Mouse (Mus musculus) hindbrain, embryonic 16.5 days (tissue): ENCODE results near the gene Atp2b2. TPM values are rescaled to one million over a fixed set of nuclear protein-coding genes. Genes with fewer than 3 reads are reported as not detected.
"Not testable (repeated sequence)": the region's sequence is repeated elsewhere in the genome, so short reads cannot be mapped to it uniquely, and the experiment has no call there.

ENCODE experiments used
- ATAC-seq: fragments of 200-750 bp; cut with Nextera tagmentation; 2 replicates; pipeline ENCODE4 v1.8.0; 2017; ENCODE audit warnings: moderate TSS enrichment, moderate library complexity
- H3K27ac ChIP-seq: fragments of 300-500 bp; sonication (generic); 2 replicates; pipeline ENCODE4 v1.5.1; 2014; ENCODE audit warnings: low read depth, mild to moderate bottlenecking, control low read depth, low read length, moderate library complexity
- H3K27me3 ChIP-seq: fragments of 300-500 bp; sonication (generic); replicated peaks from 2 replicates; pipeline ENCODE4 v1.6.1; 2014; ENCODE audit warnings: low read length; ENCODE audit not compliant: control insufficient read depth, insufficient read depth
- H3K36me3 ChIP-seq: fragments of 300-500 bp; sonication (generic); 2 replicates; pipeline ENCODE4 v1.6.1; 2014; ENCODE audit warnings: mild to moderate bottlenecking, low read length, moderate library complexity, mixed read lengths; ENCODE audit not compliant: control insufficient read depth, insufficient read depth
- H3K4me1 ChIP-seq: fragments of 300-500 bp; sonication (generic); 2 replicates; pipeline ENCODE4 v1.6.1; 2014; ENCODE audit warnings: low read depth, low read length; ENCODE audit not compliant: control insufficient read depth, insufficient read depth
- H3K4me2 ChIP-seq: fragments of 300-500 bp; sonication (generic); 2 replicates; pipeline ENCODE4 v1.6.1; 2014; ENCODE audit warnings: mild to moderate bottlenecking, low read length, control low read depth, moderate library complexity
- H3K4me3 ChIP-seq: fragments of 300-500 bp; sonication (generic); 2 replicates; pipeline ENCODE4 v1.5.1; 2014; ENCODE audit warnings: mild to moderate bottlenecking, low read length, control low read depth, moderate library complexity
- H3K9ac ChIP-seq: fragments of 300-500 bp; sonication (generic); 2 replicates; pipeline ENCODE4 v1.6.1; 2014; ENCODE audit warnings: low read depth, mild to moderate bottlenecking, control low read depth, low read length, moderate library complexity
- H3K9me3 ChIP-seq: fragments of 300-500 bp; sonication (generic); 2 replicates; pipeline ENCODE4 v1.6.1; 2014; ENCODE audit warnings: mild to moderate bottlenecking, low read length, moderate library complexity; ENCODE audit not compliant: control insufficient read depth
- WGBS: fragments of 180-500 bp; shearing (Covaris S2); extraction: QIAGEN DNeasy Blood & Tissue Kit; methylation state at CpG from one replicate; pipeline ENCODE4 v1.1.7; 2014; 5-methylcytosine and 5-hydroxymethylcytosine counted together
- polyA plus RNA-seq: library from polyadenylated mRNA; unstranded; fragments of >200 nt; fragmentation: Nextera tagmentation; extraction: Ambion mirVana; gene quantifications from 2 replicates; pipeline ENCODE4 v1.2.1, GENCODE M21; 2015

Atp2b2 gene
- polyA plus RNA-seq, 1 experiment from 2014 or later = 42.3 TPM

DNA sequence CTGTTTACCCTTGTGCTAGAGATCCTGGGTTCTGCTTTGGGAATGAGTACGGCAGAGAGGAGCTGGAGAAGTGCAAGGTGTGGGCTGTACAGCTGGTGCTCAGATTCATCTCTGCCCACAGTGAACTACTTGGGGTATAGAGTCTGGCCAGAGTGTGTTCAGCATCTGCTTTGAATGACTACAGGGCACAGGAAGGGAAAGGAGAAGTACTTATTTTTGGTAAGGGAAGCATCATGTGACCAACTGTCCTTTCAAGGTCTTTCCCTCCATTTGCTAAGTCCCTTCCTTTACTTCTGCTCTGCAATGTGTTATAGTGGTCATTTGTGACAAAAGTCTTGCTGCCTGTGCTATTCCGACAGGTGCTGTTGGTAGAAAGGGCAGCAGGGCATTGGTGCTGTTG lies 328.1 kb downstream of the Atp2b2 start:
- Histone ChIP-seq H3K9me3 (no peaks in the 10 kb centered on the region), H3K4me1 (no peaks in the 10 kb centered on the region), H3K36me3 (peaks cover 52% of the 10 kb centered on the region), H3K27me3 (no peaks in the 10 kb centered on the region), H3K4me2 (no peak overlapping the region), H3K27ac (no peak overlapping the region), H3K4me3 (no peak overlapping the region), H3K9ac (no peak overlapping the region)
- ATAC-seq = no peak
- WGBS = 89% methylated on average over 2 of the region's 2 CpGs

DNA sequence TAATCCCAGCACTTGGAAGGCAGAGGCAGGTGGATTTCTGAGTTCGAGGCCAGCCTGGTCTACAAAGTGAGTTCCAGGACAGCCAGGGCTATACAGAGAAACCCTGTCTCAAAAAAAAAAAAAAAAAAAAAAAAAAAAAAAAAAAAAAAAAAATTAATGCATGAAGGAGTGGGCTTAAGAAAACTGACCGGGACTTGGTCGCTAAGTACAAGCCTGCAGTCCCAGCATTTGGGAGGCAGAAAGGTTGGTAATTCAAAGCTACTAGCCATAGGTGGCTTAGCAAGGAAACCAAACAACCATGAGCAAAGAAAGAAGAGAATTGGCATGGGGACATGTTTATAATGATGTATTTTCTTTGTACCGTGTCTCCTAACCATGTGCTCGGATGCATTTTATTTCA lies 329.0 kb downstream of the Atp2b2 start:
- 97% methylated on average over 5 of the region's 5 CpGs for WGBS
- H3K27me3 ChIP-seq, H3K4me3 ChIP-seq, H3K27ac ChIP-seq, H3K9ac ChIP-seq, ATAC-seq, H3K4me2 ChIP-seq, H3K4me1 ChIP-seq, H3K9me3 ChIP-seq: not testable (repeated sequence)
- peaks cover 55% of the 10 kb centered on the region for H3K36me3 ChIP-seq

DNA sequence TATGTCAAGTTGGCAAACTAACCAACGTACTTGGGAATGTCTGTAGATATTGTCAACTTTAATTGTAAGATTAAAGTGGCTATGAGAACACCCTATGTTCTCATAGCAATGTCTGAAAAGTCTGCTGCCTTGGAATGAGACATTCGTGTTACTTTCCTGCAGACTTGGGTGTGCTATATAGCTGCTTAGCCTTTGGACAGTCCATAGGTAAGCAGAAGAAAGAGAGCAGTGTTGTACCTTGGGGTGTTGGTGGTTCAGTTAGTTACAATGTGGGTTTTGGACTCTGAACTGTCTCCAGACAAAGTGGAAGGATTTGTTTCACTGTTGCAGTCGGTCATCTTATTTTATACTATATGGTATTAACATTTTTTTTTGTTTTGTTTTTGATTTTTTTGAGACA lies 329.7 kb downstream of the Atp2b2 start:
- Histone ChIP-seq H3K4me2 (no peak overlapping the region), H3K27me3 (no peaks in the 10 kb centered on the region), H3K36me3 (peaks cover 58% of the 10 kb centered on the region), H3K9ac (no peak overlapping the region), H3K4me1 (no peaks in the 10 kb centered on the region), H3K4me3 (no peak overlapping the region), H3K27ac (no peak overlapping the region), H3K9me3 (no peaks in the 10 kb centered on the region)
- WGBS = 93% methylated on average over 3 of the region's 3 CpGs
- ATAC-seq = no peak

DNA sequence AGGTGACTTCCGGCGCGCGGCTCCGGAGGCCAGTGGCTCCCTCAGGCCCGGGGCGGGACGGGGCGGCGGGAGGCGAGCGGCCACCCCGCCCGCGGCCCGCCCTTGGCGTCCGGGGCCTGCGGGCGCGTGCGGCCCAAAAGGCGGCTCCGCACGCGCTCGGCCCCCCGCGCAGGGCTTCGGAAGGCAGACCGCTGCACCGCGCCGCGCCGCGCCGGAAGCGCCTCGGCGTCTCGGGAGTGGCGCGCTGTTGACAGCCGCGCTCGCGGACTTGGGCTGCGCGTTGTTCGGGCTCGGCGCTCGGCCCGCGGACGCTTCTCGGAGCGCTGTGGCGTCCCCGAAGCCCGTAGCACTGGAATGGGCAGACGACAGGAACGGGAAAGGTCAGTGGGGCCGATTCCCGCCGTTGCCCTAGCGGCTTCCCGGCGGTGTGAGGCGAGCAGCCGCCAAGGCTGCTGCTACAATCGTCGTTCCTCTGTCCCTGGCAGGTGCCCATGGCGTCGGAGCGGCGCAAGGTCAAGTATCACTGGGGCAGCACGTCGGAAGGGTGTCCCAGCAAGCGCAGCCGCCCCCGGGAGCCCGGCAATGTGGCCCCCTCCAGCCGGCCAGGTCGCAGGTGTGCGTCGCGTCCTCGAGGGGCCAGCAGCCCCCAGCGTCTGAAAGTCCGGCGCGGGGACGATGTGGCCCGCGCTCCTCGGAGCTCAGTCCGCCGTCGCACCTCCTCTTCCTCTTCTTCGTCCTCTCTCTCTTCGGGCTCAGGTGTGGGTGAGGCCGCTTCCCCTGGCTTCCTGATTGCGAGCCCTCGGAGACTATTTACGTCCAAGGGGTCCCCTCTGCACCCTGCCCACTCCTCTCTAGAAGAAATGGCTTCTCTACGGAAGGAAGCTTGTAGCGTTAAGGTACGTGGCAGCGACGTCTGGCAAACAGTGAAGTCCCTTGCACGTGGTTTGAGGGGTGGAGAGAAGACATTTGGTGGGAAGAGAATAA lies 344.9 kb downstream of the Atp2b2 start:
- Histone ChIP-seq H3K27me3 (no peaks in the 10 kb centered on the region), H3K4me2 (peak overlapping the region; percentile 83), H3K27ac (peak overlapping the region; percentile 90), H3K36me3 (peaks cover 8% of the 10 kb centered on the region), H3K4me3 (peak overlapping the region; percentile 89), H3K9me3 (no peaks in the 10 kb centered on the region), H3K9ac (peak overlapping the region; percentile 85), H3K4me1 (peaks cover 12% of the 10 kb centered on the region)
- ATAC-seq = peak; percentile 73
- WGBS = under 1% methylated on average over 84 of the region's 113 CpGs

GRCm38 (mm10) chr6:113696582-113697221 lies 345.7 kb downstream of the Atp2b2 start, which contains the start of gene Tatdn2:
Gene Tatdn2 (plus strand): TSS chr6:113697050.
- no peaks in the 10 kb centered on the region for H3K9me3 ChIP-seq
- peaks cover 12% of the 10 kb centered on the region for H3K4me1 ChIP-seq
- peak within 1 kb of the TSS; percentile 89 for H3K4me3 ChIP-seq
- peak within 1 kb of the TSS; percentile 90 for H3K27ac ChIP-seq
- H3K27me3 ChIP-seq = no peaks in the 10 kb centered on the region
- 1% methylated on average over 58 of the region's 58 CpGs for WGBS
- peak within 1 kb of the TSS; percentile 83 for H3K4me2 ChIP-seq
- peak; percentile 100 for ATAC-seq
- H3K9ac ChIP-seq = peak within 1 kb of the TSS; percentile 85
- H3K36me3 ChIP-seq = 0 out of 2 replicates have a peak, but pooled peaks cover 2% of the 10 kb centered on the region

DNA sequence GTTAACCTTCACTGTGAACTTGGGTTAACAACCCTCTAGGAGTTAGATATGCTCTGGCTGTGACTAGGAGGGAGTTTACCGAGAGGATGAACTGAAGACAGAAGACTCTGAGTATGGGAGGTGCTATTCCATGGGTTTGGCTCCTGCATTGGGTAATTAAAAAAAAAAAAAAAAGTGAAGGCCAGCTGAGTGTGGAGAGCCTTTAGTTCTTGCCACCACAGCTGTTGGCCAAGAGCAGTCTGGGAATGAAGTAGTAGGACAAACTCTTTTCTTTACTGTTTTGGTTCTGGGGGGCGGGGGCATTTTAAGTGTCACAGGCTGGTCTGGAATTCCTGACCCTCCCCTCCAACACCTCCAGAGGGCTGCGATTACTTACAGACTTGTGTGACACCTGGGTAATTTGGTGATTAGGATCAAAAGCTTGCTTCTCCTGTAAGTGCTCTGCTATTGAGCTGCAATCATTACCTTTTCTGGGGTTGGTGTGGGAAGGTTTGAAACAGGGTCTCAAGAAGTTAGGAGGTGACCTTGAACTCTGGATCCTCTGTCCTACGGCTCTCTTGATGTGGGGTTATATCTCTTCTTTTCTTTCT lies 346.6 kb downstream of the Atp2b2 start:
- Histone ChIP-seq H3K9me3 (no peaks in the 10 kb centered on the region), H3K9ac (no peak overlapping the region), H3K4me3 (peak overlapping the region; percentile 89; the same call in 1 of the 2 replicates), H3K27me3 (no peaks in the 10 kb centered on the region), H3K4me2 (peak overlapping the region; percentile 62), H3K27ac (peak overlapping the region; percentile 48), H3K4me1 (peaks cover 12% of the 10 kb centered on the region), H3K36me3 (no peaks in the 10 kb centered on the region)
- no peak for ATAC-seq
- 87% methylated on average over 4 of the region's 4 CpGs for WGBS

DNA sequence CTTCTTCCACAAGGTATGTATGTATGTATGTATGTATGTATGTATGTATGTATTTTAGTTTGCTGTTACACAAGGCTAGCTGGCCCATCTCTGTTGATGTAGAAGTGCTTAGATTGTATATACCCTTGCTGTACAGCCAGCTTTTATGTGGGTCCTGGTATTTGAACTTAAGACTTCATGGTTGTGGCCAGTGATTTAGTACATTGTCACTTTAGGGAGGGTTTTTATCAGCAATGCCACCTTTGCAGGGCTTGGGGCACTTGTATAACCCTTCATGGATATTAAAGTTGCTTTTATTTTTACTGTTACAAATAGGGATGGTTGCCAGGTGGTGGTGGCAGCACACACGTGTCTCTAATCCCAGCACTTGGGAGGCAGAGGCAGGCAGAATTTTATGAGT lies 347.2 kb downstream of the Atp2b2 start:
- H3K27ac ChIP-seq = no peak overlapping the region
- no peak overlapping the region for H3K9ac ChIP-seq
- ATAC-seq = no peak
- H3K4me2 ChIP-seq = no peak overlapping the region
- H3K9me3 ChIP-seq = no peaks in the 10 kb centered on the region
- H3K4me3 ChIP-seq = no peak overlapping the region
- WGBS = 50% methylated on average over 1 of the region's 1 CpGs
- H3K36me3 ChIP-seq = no peaks in the 10 kb centered on the region
- no peaks in the 10 kb centered on the region for H3K27me3 ChIP-seq
- H3K4me1 ChIP-seq = peaks cover 12% of the 10 kb centered on the region
